Mouse (Mus musculus): ENCODE results near the gene Serf2.
A peak's percentile ranks its signal among the peaks of the same experiment; 100 is the strongest.

Serf2 gene

DNA sequence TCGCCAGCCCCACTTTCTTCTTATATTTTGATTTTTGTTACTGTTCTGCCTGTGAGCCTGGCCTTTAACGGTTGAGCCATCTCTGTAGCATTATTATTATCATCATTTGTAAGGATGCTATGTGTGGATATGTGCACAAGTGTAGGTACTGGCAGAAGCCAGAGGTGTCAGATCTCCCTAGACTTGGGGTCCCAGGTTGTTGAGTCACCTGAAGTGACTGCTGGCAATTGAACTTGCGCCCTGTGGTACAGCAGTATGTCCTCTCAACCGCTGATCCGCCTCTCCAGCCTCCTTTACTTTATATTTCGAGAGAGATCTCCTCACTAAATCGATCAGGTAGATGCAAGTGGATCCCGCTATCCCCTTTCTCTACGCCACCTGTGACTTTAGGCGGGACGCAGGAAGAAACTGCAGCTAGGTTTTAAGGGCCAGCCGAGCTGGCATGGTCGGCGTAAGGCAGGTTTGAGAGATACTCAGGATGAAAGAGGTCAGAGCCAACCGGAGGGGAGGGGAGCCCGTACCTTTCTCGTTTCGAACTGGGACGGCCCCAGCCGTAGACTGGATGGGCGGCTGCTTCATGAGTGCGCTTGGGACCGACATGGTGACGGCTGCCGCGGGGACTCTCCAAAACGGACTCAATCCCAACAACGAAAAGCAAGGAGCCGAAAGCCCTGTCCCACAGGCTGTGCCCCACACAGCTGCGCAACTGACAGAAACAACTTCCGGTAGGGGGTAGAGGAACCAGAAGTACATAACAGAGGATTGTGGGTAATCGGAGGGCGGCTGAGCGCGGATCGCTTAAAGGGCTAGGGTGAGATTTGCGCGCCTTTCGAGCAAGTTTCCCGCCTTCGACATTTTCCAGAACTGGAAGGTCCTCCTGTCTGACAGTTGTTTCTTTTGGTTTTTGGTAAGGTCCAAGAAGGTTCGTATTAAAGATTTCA, 57.2 kb downstream of the Serf2 start, which contains the start of the genes Mfap1a and Wdr76:
TSS of gene Mfap1a (minus strand) at position 724 of the 941 bp plus-strand sequence.
TSS of gene Wdr76 (plus strand) at position 782 of the 941 bp plus-strand sequence.
- DNase-seq (ENCODE audit: low spot score in 2 of 2) = peak; percentile 84 to 89

DNA sequence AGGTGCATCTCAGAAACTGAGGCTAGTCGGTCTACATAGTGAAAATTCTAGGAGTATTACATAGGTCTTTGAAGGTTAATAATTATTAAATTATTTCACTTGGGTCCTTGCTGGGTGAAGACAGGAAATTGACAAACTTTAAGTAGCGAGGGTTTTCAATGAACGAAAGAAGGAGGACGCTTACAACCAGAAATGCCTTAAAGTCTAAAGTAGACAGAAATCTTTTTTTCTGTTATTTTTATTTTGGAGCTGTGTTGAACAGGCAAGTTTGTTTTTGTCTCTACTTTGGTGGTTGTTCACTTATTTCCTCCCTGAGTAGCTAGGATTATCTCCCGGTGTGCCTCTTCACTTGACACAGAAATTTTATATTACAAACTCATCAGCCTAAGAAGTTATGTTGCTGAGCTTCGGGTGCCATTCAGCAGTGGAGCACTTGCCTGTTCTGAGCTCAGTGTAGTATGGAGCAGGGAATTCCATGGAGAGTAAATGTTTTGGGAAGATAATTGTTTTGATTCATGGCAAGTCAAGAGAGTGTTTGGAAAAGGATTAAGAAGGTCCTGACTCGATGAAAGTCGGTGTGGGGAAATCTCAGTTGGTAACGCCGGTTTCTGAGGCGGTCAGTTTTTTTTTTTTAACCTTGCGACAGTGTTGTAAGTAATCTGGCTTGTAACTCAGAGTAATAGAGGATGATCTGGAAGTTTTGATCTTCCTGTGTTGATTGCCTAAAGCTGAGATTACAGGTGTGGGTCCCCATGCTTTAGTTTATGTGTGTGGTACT, 58.4 kb downstream of the Serf2 start:
- no peak for DNase-seq (ENCODE audit: low spot score in 2 of 2)

Data from spleen, postnatal 36 days (tissue).